Mouse (Mus musculus) bone marrow macrophage, adult 2 months (primary cell): ENCODE results near the gene Hlx.

Source experiments
- CTCF ChIP-seq: IDR thresholded peaks from 2 replicates; pipeline ENCODE4 v1.5.1; 2012; ENCODE audit warnings: low read depth, mild to moderate bottlenecking, low read length, moderate library complexity
- POLR2A ChIP-seq: IDR thresholded peaks from 2 replicates; pipeline ENCODE4 v1.6.1; 2012; ENCODE audit warnings: mild to moderate bottlenecking, low read depth, low read length, borderline replicate concordance

GRCm38 (mm10) chr1:184714515-184714914 lies 17.9 kb downstream of the Hlx start:
- TF ChIP-seq CTCF (no peak), POLR2A (no peak)
